Mouse (Mus musculus) urinary bladder, postnatal 25 days (tissue): ENCODE data around the gene Aspscr1.
"Not testable (repeated sequence)": the region's sequence is repeated elsewhere in the genome, so short reads cannot be mapped to it uniquely, and the experiment has no call there.

Source experiments
- DNase-seq: peaks from one replicate; pipeline ENCODE4 v3.0.0; 2022; ENCODE audit warnings: low spot score

The Aspscr1 gene

GRCm38 (mm10) chr11:120642939-120643600 lies 29.7 kb upstream of the Aspscr1 start:
- no peak for DNase-seq

- peak; percentile 93 for DNase-seq
These were observed 29.2 kb upstream of the Aspscr1 start, which contains the start of gene Pycr1 for GRCm38 (mm10) chr11:120643601-120643987. Gene Pycr1 (minus strand): TSS chr11:120643769.

GRCm38 (mm10) chr11:120647047-120647830 lies 25.5 kb upstream of the Aspscr1 start:
- no peak for DNase-seq

- DNase-seq: no peak
These were observed 24.7 kb upstream of the Aspscr1 start, which contains the start of gene Myadml2 for GRCm38 (mm10) chr11:120648001-120648476. Gene Myadml2 (minus strand): TSS chr11:120648158.

GRCm38 (mm10) chr11:120651872-120652271 lies 20.9 kb upstream of the Aspscr1 start:
- DNase-seq: no peak

GRCm38 (mm10) chr11:120654741-120655140 lies 18.0 kb upstream of the Aspscr1 start:
- DNase-seq: no peak

GRCm38 (mm10) chr11:120657301-120657700 lies 15.5 kb upstream of the Aspscr1 start:
- no peak for DNase-seq

- peak; percentile 83 for DNase-seq
These were observed 13.8 kb upstream of the Aspscr1 start for GRCm38 (mm10) chr11:120658876-120659410.

- DNase-seq: no peak
These were observed 13.1 kb upstream of the Aspscr1 start for GRCm38 (mm10) chr11:120659509-120660300.

- no peak for DNase-seq
These were observed 12.3 kb upstream of the Aspscr1 start for GRCm38 (mm10) chr11:120660301-120661075.

GRCm38 (mm10) chr11:120661076-120661460 lies 11.7 kb upstream of the Aspscr1 start, which contains the start of gene Notum:
Gene Notum (minus strand): TSS chr11:120661175.
- no peak for DNase-seq

- no peak for DNase-seq
These were observed 10.0 kb upstream of the Aspscr1 start for GRCm38 (mm10) chr11:120662759-120663158.

GRCm38 (mm10) chr11:120663714-120664113 lies 9.1 kb upstream of the Aspscr1 start:
- DNase-seq: no peak

GRCm38 (mm10) chr11:120665406-120665805 lies 7.4 kb upstream of the Aspscr1 start:
- no peak for DNase-seq

- no peak for DNase-seq
These were observed 6.2 kb upstream of the Aspscr1 start for GRCm38 (mm10) chr11:120666617-120667016.

- DNase-seq: no peak
These were observed 885 bp downstream of the Aspscr1 start for GRCm38 (mm10) chr11:120673594-120674122.

GRCm38 (mm10) chr11:120675875-120676274 lies 3.1 kb downstream of the Aspscr1 start:
- not testable (repeated sequence) for DNase-seq

GRCm38 (mm10) chr11:120676951-120677350 lies 4.2 kb downstream of the Aspscr1 start:
- no peak for DNase-seq

- no peak for DNase-seq
These were observed 7.1 kb downstream of the Aspscr1 start for GRCm38 (mm10) chr11:120679909-120680308.

- DNase-seq: no peak
These were observed 9.9 kb downstream of the Aspscr1 start for GRCm38 (mm10) chr11:120682683-120683082.

- DNase-seq: no peak
These were observed 10.8 kb downstream of the Aspscr1 start for GRCm38 (mm10) chr11:120683536-120683935.
